Mouse (Mus musculus): ENCODE measurements around the gene Arhgef12.

DNA sequence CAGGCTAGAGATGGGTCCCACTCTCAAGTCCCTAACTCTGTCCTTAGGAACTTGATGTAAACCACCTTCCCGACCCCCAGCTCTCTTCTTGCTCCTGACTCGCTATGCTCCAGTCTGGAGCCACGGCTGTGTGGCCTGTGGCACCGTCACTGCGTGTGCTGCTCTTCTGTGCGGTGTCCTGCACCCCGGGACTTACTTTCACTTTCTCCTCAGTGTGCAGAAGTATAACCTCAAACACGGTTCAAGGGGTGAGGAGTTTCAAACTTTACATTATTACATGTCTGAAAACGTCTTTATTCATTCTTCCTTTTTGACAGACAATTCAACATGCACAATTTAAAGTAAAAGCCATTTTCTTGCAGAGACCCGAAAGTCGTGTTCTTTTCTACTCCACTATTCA, 111.7 kb downstream of the Arhgef12 start:
- TF ChIP-seq POLR2A (IDR thresholded peaks at IDR 0.05; ENCODE audit: low read depth, low read length) (no peak), CTCF (IDR thresholded peaks at IDR 0.05; ENCODE audit: extremely low read depth, insufficient read length, insufficient replicate concordance, low read depth, low read length) (no peak)
